Mouse (Mus musculus) stomach, embryonic 14.5 days (tissue): Measurements from ENCODE around the gene Gm17571. TPM values are rescaled to one million over a fixed set of nuclear protein-coding genes. Genes with fewer than 3 reads are reported as not detected.

ENCODE experiments used
- ATAC-seq: fragments of 200-750 bp; cut with Nextera tagmentation; 2 replicates; pipeline ENCODE4 v1.8.0; 2017; ENCODE audit warnings: low read depth, moderate TSS enrichment; ENCODE audit not compliant: insufficient number of reproducible peaks, insufficient read depth, low FRiP score
- H3K27ac ChIP-seq: fragments of 300-500 bp; sonication (generic); 2 replicates; pipeline ENCODE4 v1.5.1; 2014; ENCODE audit warnings: mild to moderate bottlenecking, low read length, moderate library complexity, mixed read lengths
- H3K27me3 ChIP-seq: fragments of 300-500 bp; sonication (generic); 2 replicates; pipeline ENCODE4 v1.6.1; 2014; ENCODE audit warnings: low read length, control low read depth, mixed read lengths; ENCODE audit not compliant: control insufficient read depth, insufficient read depth
- H3K36me3 ChIP-seq: fragments of 300-500 bp; sonication (generic); 2 replicates; pipeline ENCODE4 v1.6.1; 2014; ENCODE audit warnings: mild to moderate bottlenecking, control low read depth, low read length, moderate library complexity, mixed read lengths; ENCODE audit not compliant: control insufficient read depth, insufficient read depth
- H3K4me1 ChIP-seq: fragments of 300-500 bp; sonication (generic); 2 replicates; pipeline ENCODE4 v1.6.1; 2014; ENCODE audit warnings: low read length, control low read depth, mixed read lengths; ENCODE audit not compliant: control insufficient read depth, insufficient read depth
- H3K4me2 ChIP-seq: fragments of 300-500 bp; sonication (generic); replicated peaks from 2 replicates; pipeline ENCODE4 v1.6.1; 2014; ENCODE audit warnings: low read depth, low read length, control low read depth
- H3K4me3 ChIP-seq: fragments of 300-500 bp; sonication (generic); 2 replicates; pipeline ENCODE4 v1.5.1; 2014; ENCODE audit warnings: low read depth, low read length, control low read depth
- H3K9ac ChIP-seq: fragments of 300-500 bp; sonication (generic); replicated peaks from 2 replicates; pipeline ENCODE4 v1.6.1; 2014; ENCODE audit warnings: low read depth, mild to moderate bottlenecking, control low read depth, low read length, moderate library complexity, mixed read lengths
- H3K9me3 ChIP-seq: fragments of 300-500 bp; sonication (generic); 2 replicates; pipeline ENCODE4 v1.6.1; 2016; ENCODE audit warnings: low read depth, low read length, control low read depth; ENCODE audit not compliant: control insufficient read depth
- WGBS: fragments of 180-500 bp; shearing (Covaris S2); extraction: QIAGEN DNeasy Blood & Tissue Kit; methylation state at CpG from one replicate; pipeline ENCODE4 v1.1.7; 2014; 5-methylcytosine and 5-hydroxymethylcytosine counted together
- polyA plus RNA-seq: library from polyadenylated mRNA; unstranded; fragments of >200 nt; fragmentation: Nextera tagmentation; extraction: Ambion mirVana; gene quantifications from 2 replicates; pipeline ENCODE4 v1.2.1, GENCODE M21; 2014

Gm17571 gene
- polyA plus RNA-seq, 1 experiment from 2014 or later: not detected

DNA sequence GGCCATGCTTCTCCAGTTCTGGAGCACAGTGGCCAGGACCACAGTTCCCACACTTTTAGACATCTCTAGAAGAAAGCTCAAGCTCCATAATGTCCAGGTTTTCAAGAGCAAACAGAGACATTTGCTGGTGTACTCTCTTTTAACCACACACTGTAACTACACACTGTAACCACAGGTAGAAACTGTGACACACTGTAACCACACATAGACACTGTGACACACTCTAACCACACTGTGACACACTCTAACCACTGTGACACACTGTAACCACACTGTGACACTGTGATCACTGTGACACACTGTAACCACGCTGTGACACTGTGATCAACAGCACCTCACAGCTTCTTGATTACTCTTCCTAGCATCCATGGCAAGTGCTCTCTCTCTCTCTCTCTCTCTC is 317 bp downstream of the Gm17571 start:
- 83% methylated on average over 1 of the region's 1 CpGs for WGBS
- no peak for ATAC-seq
- Histone ChIP-seq H3K9ac (no peak overlapping the region), H3K27ac (no peak overlapping the region), H3K4me2 (no peak overlapping the region), H3K36me3 (no peaks in the 10 kb centered on the region), H3K27me3 (no peaks in the 10 kb centered on the region), H3K4me1 (peaks cover 5% of the 10 kb centered on the region; the same call in 1 of the 2 replicates), H3K9me3 (no peaks in the 10 kb centered on the region), H3K4me3 (no peak overlapping the region)

DNA sequence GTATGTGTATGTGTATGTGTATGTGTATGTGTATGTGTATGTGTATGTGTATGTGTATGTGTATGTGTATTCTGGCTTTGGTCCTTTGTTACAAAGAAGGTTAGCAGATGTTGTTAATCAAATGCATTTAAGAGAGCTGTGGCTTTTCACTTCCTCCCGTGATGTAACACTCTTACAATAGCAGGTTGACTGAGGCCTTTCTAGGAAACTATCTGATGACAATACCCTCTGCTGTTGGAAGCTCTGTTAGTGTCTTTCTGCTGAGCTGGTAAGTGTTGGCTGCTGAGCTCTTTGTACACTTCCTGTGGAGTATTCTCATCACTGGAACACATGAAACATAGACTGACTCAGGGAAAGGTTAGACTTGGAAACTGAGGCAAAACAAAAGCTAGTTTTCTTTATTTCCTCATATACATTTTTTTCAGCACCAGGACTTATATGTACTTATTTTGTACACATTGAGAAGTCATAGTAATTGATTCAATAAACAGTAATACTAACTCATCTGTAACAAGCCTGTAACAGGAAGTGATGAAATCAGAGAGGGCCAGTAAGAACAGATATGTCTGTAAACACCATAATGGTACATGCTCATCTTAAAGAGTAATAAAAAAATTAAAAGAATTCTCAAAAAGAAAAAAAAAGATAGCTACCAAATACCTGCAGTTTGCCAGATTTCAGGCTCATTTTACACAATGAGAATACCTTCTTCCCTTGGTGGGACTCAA is 2.9 kb downstream of the Gm17571 start:
- Histone ChIP-seq H3K4me1 (no peaks in the 10 kb centered on the region), H3K36me3 (no peaks in the 10 kb centered on the region), H3K27me3 (no peaks in the 10 kb centered on the region), H3K9ac (no peak overlapping the region), H3K27ac (no peak overlapping the region), H3K4me3 (no peak overlapping the region), H3K9me3 (no peaks in the 10 kb centered on the region), H3K4me2 (no peak overlapping the region)
- no peak for ATAC-seq
- 48% methylated on average over 1 of the region's 1 CpGs for WGBS

DNA sequence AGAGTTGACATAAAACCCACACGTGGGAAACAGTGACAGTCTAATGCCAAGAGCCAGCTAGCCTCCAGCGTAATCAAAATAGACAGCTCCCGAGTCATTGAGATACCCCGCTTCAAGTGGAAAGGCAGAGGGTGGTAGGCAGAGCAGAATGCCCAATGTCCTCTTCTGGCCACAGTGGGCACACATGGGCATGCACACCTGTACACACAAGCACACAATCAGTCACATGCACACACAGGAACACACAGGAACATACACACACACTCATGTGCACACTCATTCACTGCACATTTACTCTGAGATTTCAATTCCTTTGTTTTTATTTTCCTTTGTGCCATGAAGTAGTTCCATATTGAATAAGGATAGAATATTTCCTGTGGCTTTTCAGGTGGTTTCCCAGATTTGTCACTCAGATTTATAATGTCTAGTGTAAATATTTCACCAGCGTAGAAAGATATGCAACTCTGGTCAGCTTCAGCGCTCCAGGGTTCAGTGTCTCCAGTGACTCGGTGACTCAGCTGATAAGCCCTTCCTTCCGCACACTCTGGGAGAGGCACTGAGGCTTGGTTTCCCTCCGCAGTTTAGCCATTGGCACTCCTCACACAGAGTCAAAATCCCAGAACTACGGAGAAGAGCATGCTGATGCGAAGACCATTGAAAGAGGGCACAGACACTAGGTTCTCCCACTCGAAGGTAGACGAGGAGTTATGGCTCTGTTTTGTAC is 4.4 kb downstream of the Gm17571 start:
- no peak overlapping the region for H3K9ac ChIP-seq
- H3K9me3 ChIP-seq: no peaks in the 10 kb centered on the region; the same call in 1 of the 2 replicates
- no peak overlapping the region for H3K27ac ChIP-seq
- WGBS: 64% methylated on average over 13 of the region's 13 CpGs
- no peaks in the 10 kb centered on the region for H3K4me1 ChIP-seq
- no peak overlapping the region for H3K4me3 ChIP-seq
- H3K27me3 ChIP-seq: no peaks in the 10 kb centered on the region
- H3K36me3 ChIP-seq: no peaks in the 10 kb centered on the region
- H3K4me2 ChIP-seq: no peak overlapping the region
- ATAC-seq: peak; percentile 76

DNA sequence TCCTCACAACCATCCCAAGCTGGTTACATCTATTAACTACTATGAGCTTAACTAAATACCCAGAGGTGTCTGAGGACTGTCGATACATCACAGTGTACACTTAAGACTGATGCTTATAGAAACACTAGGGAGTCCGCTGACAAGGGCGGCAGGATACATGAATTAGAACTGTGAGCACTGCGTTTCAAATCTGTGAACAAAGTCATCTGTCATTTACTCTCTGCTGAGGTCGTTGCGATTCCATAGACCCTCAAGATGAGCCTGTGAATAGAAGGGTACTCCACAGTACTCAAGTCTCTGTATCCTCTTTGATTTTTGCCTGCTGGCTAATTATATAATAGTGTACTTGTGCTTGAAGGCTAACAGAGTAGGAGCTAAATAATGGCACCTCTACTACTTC is 5.6 kb downstream of the Gm17571 start:
- Histone ChIP-seq H3K9ac (no peak overlapping the region), H3K27me3 (no peaks in the 10 kb centered on the region), H3K4me2 (no peak overlapping the region), H3K9me3 (no peaks in the 10 kb centered on the region; the same call in 1 of the 2 replicates), H3K4me3 (no peak overlapping the region), H3K4me1 (no peaks in the 10 kb centered on the region), H3K36me3 (no peaks in the 10 kb centered on the region), H3K27ac (no peak overlapping the region)
- no peak for ATAC-seq
- WGBS: 73% methylated on average over 6 of the region's 6 CpGs

DNA sequence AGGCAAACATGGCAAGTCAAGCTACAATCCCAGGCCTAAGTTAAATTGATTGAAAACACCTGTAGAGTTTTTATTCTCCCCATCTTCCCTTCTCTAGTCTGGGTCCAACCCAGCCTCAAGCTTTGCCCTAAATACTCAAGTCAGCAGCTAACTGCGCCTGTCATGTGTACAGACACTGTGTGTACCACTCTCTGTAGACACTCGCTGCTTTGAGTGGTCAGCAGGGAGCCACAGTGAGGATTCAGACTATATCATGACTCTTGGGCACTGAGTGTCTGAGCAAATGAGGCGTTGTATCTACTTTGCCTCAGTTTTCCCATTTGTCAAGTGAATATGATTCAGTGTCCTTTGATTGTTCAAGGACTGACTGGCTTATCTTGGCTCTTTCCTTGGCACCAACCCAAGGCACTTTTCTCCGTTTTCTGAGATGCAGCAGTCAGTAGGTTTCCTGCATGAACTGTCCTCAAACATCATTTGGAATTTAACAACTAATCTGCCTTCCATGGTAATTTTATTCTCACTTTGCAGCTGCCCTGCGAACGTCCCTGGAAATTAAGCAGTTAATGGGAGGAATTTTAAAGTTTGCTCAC is 13.0 kb downstream of the Gm17571 start:
- H3K4me1 ChIP-seq: 0 out of 2 replicates have a peak, but pooled peaks cover 3% of the 10 kb centered on the region
- no peak overlapping the region for H3K4me3 ChIP-seq
- no peaks in the 10 kb centered on the region; the same call in 1 of the 2 replicates for H3K9me3 ChIP-seq
- no peaks in the 10 kb centered on the region for H3K27me3 ChIP-seq
- H3K36me3 ChIP-seq: no peaks in the 10 kb centered on the region
- no peak overlapping the region for H3K9ac ChIP-seq
- WGBS: 72% methylated on average over 6 of the region's 6 CpGs
- no peak for ATAC-seq
- H3K27ac ChIP-seq: no peak overlapping the region
- no peak overlapping the region for H3K4me2 ChIP-seq

DNA sequence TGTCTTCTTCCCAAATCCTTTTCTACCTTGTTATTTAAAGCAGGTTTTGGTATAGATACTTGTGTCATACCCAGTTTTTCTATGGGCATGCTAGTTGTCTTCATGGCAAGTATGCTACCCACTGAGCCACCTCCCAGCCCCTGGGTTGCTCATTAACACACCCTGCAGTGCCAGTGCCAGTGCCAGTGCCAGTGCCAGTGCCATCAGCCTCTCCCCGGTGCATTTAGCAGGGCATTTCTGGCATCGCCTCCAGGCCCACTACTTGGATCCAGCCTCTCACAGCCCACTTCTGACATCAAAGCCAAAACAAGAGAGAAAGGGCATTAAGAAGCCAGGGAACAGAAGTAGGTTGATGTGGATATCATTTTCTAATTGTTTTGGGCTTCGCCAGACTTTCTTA is 14.9 kb downstream of the Gm17571 start:
- H3K27me3 ChIP-seq: no peaks in the 10 kb centered on the region
- H3K4me2 ChIP-seq: no peak overlapping the region
- 0 out of 2 replicates have a peak, but pooled peaks cover 3% of the 10 kb centered on the region for H3K4me1 ChIP-seq
- H3K36me3 ChIP-seq: no peaks in the 10 kb centered on the region
- H3K9me3 ChIP-seq: no peaks in the 10 kb centered on the region
- H3K9ac ChIP-seq: no peak overlapping the region
- no peak overlapping the region for H3K4me3 ChIP-seq
- H3K27ac ChIP-seq: no peak overlapping the region
- ATAC-seq: no peak
- WGBS: 89% methylated on average over 3 of the region's 3 CpGs

DNA sequence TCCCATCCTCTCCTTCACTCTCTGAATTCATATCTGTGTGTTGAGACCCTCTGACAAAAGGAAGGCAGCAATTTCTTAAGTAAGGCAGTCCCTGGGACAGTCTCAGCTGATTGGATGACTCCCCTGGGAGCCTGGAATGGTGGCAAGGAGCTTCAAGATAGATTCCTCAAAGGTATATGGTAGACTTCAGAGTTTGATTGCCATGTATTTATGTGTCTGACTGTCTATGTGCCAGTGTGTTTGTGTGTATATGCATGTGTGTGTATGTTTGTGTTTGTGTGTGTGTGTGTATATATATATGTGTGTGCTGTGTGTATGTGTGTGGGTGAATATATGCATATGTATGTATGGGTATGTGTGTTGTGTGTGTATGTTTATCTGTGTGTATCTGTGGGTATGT is 15.8 kb downstream of the Gm17571 start:
- Histone ChIP-seq H3K4me3 (no peak overlapping the region), H3K27ac (no peak overlapping the region), H3K36me3 (no peaks in the 10 kb centered on the region), H3K27me3 (no peaks in the 10 kb centered on the region), H3K4me2 (no peak overlapping the region), H3K4me1 (0 out of 2 replicates have a peak, but pooled peaks cover 6% of the 10 kb centered on the region), H3K9ac (no peak overlapping the region), H3K9me3 (no peaks in the 10 kb centered on the region)
- no peak for ATAC-seq

DNA sequence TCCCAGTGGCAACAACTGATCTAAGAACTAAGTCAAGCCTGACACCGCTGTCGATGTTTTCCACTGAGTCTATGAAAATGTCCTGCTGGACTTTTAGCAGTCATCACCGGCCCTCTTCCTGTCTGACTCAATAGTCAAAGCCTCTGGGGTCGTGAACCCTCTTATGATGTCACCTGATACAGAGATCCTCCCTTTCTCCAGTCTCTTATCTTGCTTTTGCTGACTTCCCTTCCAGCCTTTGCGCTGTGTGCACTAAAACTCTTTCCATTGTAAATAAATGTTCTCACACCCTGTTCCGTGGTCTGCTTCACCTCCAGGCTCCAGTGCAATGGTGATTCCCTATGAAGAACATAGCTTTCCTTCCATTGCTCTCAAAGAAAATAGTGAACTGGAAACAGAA is 16.3 kb downstream of the Gm17571 start:
- H3K4me2 ChIP-seq: no peak overlapping the region
- H3K4me3 ChIP-seq: no peak overlapping the region
- no peak for ATAC-seq
- H3K9ac ChIP-seq: no peak overlapping the region
- no peaks in the 10 kb centered on the region for H3K27me3 ChIP-seq
- H3K9me3 ChIP-seq: no peaks in the 10 kb centered on the region
- no peak overlapping the region for H3K27ac ChIP-seq
- H3K36me3 ChIP-seq: no peaks in the 10 kb centered on the region
- H3K4me1 ChIP-seq: peaks cover 10% of the 10 kb centered on the region
- WGBS: 63% methylated on average over 6 of the region's 6 CpGs
